Mouse (Mus musculus) right cerebral cortex, postnatal 14 days (tissue): Measurements from ENCODE around the gene Arhgef3.

Experiments used
- DNase-seq: peaks from one replicate; pipeline ENCODE4 v3.0.0; 2022

The Arhgef3 gene

GRCm38 (mm10) chr14:27114362-27115274, at the start of gene Arhgef3:
Gene Arhgef3, plus strand, starts transcription at chr14:27114899.
- no peak for DNase-seq

GRCm38 (mm10) chr14:27066171-27066929, 48.3 kb upstream of the Arhgef3 start:
- no peak for DNase-seq

GRCm38 (mm10) chr14:27067866-27068271, 46.8 kb upstream of the Arhgef3 start:
- no peak for DNase-seq

GRCm38 (mm10) chr14:27069434-27070097, 45.1 kb upstream of the Arhgef3 start:
- no peak for DNase-seq

GRCm38 (mm10) chr14:27070128-27070527, 44.6 kb upstream of the Arhgef3 start:
- no peak for DNase-seq

GRCm38 (mm10) chr14:27070758-27071157, 43.9 kb upstream of the Arhgef3 start:
- no peak for DNase-seq

- no peak for DNase-seq
These were observed 42.7 kb upstream of the Arhgef3 start for GRCm38 (mm10) chr14:27071985-27072384.

GRCm38 (mm10) chr14:27075084-27075483, 39.6 kb upstream of the Arhgef3 start:
- DNase-seq, result no peak

- DNase-seq, result no peak
These were observed 38.7 kb upstream of the Arhgef3 start for GRCm38 (mm10) chr14:27075909-27076521.

GRCm38 (mm10) chr14:27076522-27076920, 38.2 kb upstream of the Arhgef3 start:
- no peak for DNase-seq

GRCm38 (mm10) chr14:27081536-27082275, 33.0 kb upstream of the Arhgef3 start:
- DNase-seq, result no peak

GRCm38 (mm10) chr14:27085471-27085870, 29.2 kb upstream of the Arhgef3 start:
- no peak for DNase-seq

- DNase-seq, result no peak
These were observed 28.7 kb upstream of the Arhgef3 start for GRCm38 (mm10) chr14:27085999-27086398.

- no peak for DNase-seq
These were observed 20.5 kb upstream of the Arhgef3 start for GRCm38 (mm10) chr14:27094247-27094646.

- no peak for DNase-seq
These were observed 18.6 kb upstream of the Arhgef3 start for GRCm38 (mm10) chr14:27096133-27096532.

GRCm38 (mm10) chr14:27096779-27097178, 17.9 kb upstream of the Arhgef3 start:
- DNase-seq, result peak; percentile 15

- no peak for DNase-seq
These were observed 13.0 kb upstream of the Arhgef3 start for GRCm38 (mm10) chr14:27101735-27102134.

GRCm38 (mm10) chr14:27102720-27103119, 12.0 kb upstream of the Arhgef3 start:
- peak; percentile 48 for DNase-seq

- DNase-seq, result peak; percentile 28
These were observed 8.8 kb upstream of the Arhgef3 start for GRCm38 (mm10) chr14:27105731-27106457.

GRCm38 (mm10) chr14:27108748-27109504, 5.8 kb upstream of the Arhgef3 start:
- no peak for DNase-seq

GRCm38 (mm10) chr14:27115275-27115660, 569 bp downstream of the Arhgef3 start:
- DNase-seq, result no peak
